Mouse (Mus musculus): ENCODE measurements at regions not wholly inside any gene's neighbourhood (a gene's known extent, or its start where the extent isn't known, plus 50 kb on each side); places are given as distances from the start of the nearest gene placed in this dataset.
"Not testable (repeated sequence)": the region's sequence is repeated elsewhere in the genome, so short reads cannot be mapped to it uniquely, and the experiment has no call there.

GRCm38 (mm10) chr6:70240167-70240566 lies 551.9 kb downstream of the Rpia start:
- not testable (repeated sequence) for TF ChIP-seq CTCF, POLR2A (IDR thresholded peaks at IDR 0.05; ENCODE audit: extremely low read depth, insufficient read depth, low read length)

Measured in cortical plate, adult 2 months (tissue).